Mouse (Mus musculus): ENCODE results near the gene Cryba2.

DNA sequence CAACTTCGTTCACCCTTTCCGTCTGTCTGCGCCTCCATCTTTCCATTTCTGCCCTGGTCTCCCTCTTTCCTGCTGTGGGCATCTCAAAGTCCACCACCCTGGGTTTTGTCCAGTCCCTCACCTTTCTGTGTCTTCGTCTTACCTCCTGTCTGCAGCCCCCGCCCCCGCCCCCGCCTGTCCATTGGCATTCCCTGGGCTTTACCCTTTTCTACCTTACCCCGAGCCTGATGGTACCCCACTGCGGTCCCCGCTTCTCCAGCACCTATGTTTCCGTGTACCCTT, 36.6 kb downstream of the Cryba2 start:
- TF ChIP-seq GATA1 (IDR thresholded peaks at IDR 0.05; ENCODE audit: borderline replicate concordance, low read length) (no peak), FLI1 (IDR thresholded peaks at IDR 0.05; ENCODE audit: low read length) (no peak)
